Mouse (Mus musculus) stomach, embryonic 14.5 days (tissue): ENCODE data around the gene Drd3. TPM values are rescaled to one million over a fixed set of nuclear protein-coding genes. Genes with fewer than 3 reads are reported as not detected.

Source experiments
- ATAC-seq: fragments of 200-750 bp; cut with Nextera tagmentation; 2 replicates; pipeline ENCODE4 v1.8.0; 2017; ENCODE audit warnings: low read depth, moderate TSS enrichment; ENCODE audit not compliant: insufficient number of reproducible peaks, insufficient read depth, low FRiP score
- H3K27ac ChIP-seq: fragments of 300-500 bp; sonication (generic); 2 replicates; pipeline ENCODE4 v1.5.1; 2014; ENCODE audit warnings: mild to moderate bottlenecking, low read length, moderate library complexity, mixed read lengths
- H3K27me3 ChIP-seq: fragments of 300-500 bp; sonication (generic); 2 replicates; pipeline ENCODE4 v1.6.1; 2014; ENCODE audit warnings: low read length, control low read depth, mixed read lengths; ENCODE audit not compliant: control insufficient read depth, insufficient read depth
- H3K36me3 ChIP-seq: fragments of 300-500 bp; sonication (generic); 2 replicates; pipeline ENCODE4 v1.6.1; 2014; ENCODE audit warnings: mild to moderate bottlenecking, control low read depth, low read length, moderate library complexity, mixed read lengths; ENCODE audit not compliant: control insufficient read depth, insufficient read depth
- H3K4me1 ChIP-seq: fragments of 300-500 bp; sonication (generic); 2 replicates; pipeline ENCODE4 v1.6.1; 2014; ENCODE audit warnings: low read length, control low read depth, mixed read lengths; ENCODE audit not compliant: control insufficient read depth, insufficient read depth
- H3K4me2 ChIP-seq: fragments of 300-500 bp; sonication (generic); replicated peaks from 2 replicates; pipeline ENCODE4 v1.6.1; 2014; ENCODE audit warnings: low read depth, low read length, control low read depth
- H3K4me3 ChIP-seq: fragments of 300-500 bp; sonication (generic); 2 replicates; pipeline ENCODE4 v1.5.1; 2014; ENCODE audit warnings: low read depth, low read length, control low read depth
- H3K9ac ChIP-seq: fragments of 300-500 bp; sonication (generic); replicated peaks from 2 replicates; pipeline ENCODE4 v1.6.1; 2014; ENCODE audit warnings: low read depth, mild to moderate bottlenecking, control low read depth, low read length, moderate library complexity, mixed read lengths
- H3K9me3 ChIP-seq: fragments of 300-500 bp; sonication (generic); 2 replicates; pipeline ENCODE4 v1.6.1; 2016; ENCODE audit warnings: low read depth, low read length, control low read depth; ENCODE audit not compliant: control insufficient read depth
- WGBS: fragments of 180-500 bp; shearing (Covaris S2); extraction: QIAGEN DNeasy Blood & Tissue Kit; methylation state at CpG from one replicate; pipeline ENCODE4 v1.1.7; 2014; 5-methylcytosine and 5-hydroxymethylcytosine counted together
- polyA plus RNA-seq: library from polyadenylated mRNA; unstranded; fragments of >200 nt; fragmentation: Nextera tagmentation; extraction: Ambion mirVana; gene quantifications from 2 replicates; pipeline ENCODE4 v1.2.1, GENCODE M21; 2014

The Drd3 gene
- polyA plus RNA-seq = not detected in 2 replicates

- Histone ChIP-seq H3K4me2 (no peak within 1 kb of the TSS), H3K9me3 (no peaks in the 10 kb centered on the region), H3K27ac (no peak within 1 kb of the TSS), H3K4me1 (no peaks in the 10 kb centered on the region), H3K9ac (no peak within 1 kb of the TSS), H3K4me3 (no peak within 1 kb of the TSS), H3K36me3 (no peaks in the 10 kb centered on the region), H3K27me3 (no peaks in the 10 kb centered on the region)
- 3% methylated on average over 7 of the region's 7 CpGs for WGBS
- ATAC-seq = no peak
These were observed at the start of gene Drd3 for GRCm38 (mm10) chr16:43753751-43754150. Drd3 (plus strand) TSS chr16:43754026.

DNA sequence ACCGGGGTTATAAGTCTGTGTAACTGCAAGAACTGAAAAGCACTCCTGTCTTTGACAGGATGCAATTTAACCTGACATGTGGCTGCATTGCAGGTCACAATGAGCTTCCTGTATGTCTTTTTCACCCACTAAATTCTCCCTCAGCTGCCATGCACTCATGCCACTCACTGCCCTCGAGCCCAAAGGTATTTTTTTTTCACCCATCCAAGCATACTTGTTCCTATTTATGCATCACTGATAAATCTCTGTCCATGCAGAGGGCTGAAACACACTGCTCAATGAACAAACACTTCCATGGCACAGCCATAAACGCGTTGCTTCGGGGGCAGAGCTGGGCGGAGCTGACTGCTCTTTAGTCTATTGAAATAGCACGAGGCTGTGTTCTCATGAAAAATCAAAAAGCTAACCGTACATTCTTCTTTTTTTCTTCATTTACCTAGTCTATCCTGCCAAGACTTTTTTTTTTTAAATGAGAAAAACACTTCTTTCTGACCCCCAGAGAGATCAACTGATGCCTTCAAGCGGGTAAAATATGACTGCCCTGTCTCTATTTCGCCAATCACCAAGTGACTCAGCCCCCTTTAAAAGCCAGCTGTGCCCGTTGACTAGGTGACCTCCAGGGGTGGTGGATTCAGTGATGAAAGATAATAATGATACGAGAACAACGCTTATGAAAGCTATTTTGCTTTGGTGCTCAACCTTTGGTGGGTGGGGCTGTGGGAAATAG is 45.3 kb upstream of the Drd3 start:
- Histone ChIP-seq H3K4me1 (no peaks in the 10 kb centered on the region), H3K27me3 (no peaks in the 10 kb centered on the region), H3K4me3 (no peak overlapping the region), H3K27ac (no peak overlapping the region), H3K9ac (no peak overlapping the region), H3K9me3 (no peaks in the 10 kb centered on the region), H3K36me3 (no peaks in the 10 kb centered on the region), H3K4me2 (no peak overlapping the region)
- WGBS = 66% methylated on average over 13 of the region's 13 CpGs
- ATAC-seq = no peak

DNA sequence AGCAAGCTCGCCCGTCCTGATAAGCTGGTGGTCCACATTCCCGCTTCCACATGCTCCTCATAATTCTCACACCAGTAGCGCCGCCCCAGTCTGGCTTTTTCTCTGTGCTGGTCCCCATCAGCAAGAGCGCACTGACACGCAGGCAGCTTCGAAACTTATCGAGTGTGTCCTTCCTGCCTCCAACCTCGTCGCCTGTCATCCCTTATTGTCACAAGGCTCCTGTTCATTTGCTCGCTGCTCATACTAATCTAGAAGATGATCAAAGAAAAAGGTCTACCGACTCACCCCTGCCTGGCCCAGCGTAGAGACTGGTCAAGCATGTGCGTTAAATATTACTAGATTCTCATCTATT is 44.8 kb upstream of the Drd3 start:
- Histone ChIP-seq H3K4me2 (no peak overlapping the region), H3K27me3 (no peaks in the 10 kb centered on the region), H3K9ac (no peak overlapping the region), H3K4me3 (no peak overlapping the region), H3K36me3 (no peaks in the 10 kb centered on the region), H3K4me1 (no peaks in the 10 kb centered on the region), H3K9me3 (no peaks in the 10 kb centered on the region), H3K27ac (no peak overlapping the region)
- WGBS = 65% methylated on average over 15 of the region's 15 CpGs
- no peak for ATAC-seq

- no peak for ATAC-seq
These were observed 44.2 kb upstream of the Drd3 start for GRCm38 (mm10) chr16:43709432-43710133.

DNA sequence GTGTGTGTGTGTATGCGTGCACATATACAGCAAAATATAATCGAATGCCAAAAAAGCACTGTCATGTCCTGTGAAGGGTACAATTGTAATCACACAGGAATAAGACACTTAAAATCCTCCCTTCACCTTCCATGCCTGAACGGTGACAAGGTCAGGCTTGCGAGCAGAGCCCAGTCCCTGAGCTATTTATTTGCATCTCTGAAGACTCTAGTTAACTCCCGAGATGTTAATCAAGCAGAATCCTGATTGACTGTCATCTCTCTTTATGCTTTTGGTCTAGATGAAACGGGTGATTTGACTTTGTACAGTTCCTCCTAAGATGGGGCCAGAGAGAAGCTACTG is 43.7 kb upstream of the Drd3 start:
- H3K27ac ChIP-seq = no peak overlapping the region
- ATAC-seq = no peak

More at GRCm38 (mm10) chr16:43709432-43710133, 44.2 kb upstream of the Drd3 start:
- H3K9ac ChIP-seq = no peak overlapping the region
- H3K27me3 ChIP-seq = no peaks in the 10 kb centered on the region
- H3K4me3 ChIP-seq = no peak overlapping the region
- no peaks in the 10 kb centered on the region for H3K4me1 ChIP-seq
- no peak overlapping the region for H3K4me2 ChIP-seq
- WGBS = 52% methylated on average over 9 of the region's 9 CpGs
- no peak overlapping the region for H3K27ac ChIP-seq
- no peaks in the 10 kb centered on the region for H3K36me3 ChIP-seq
- no peaks in the 10 kb centered on the region for H3K9me3 ChIP-seq

GRCm38 (mm10) chr16:43710651-43711050 is 43.2 kb upstream of the Drd3 start:
- H3K4me3 ChIP-seq = no peak overlapping the region
- H3K4me2 ChIP-seq = no peak overlapping the region
- H3K4me1 ChIP-seq = no peaks in the 10 kb centered on the region
- H3K27me3 ChIP-seq = no peaks in the 10 kb centered on the region
- no peak for ATAC-seq
- no peaks in the 10 kb centered on the region for H3K36me3 ChIP-seq
- no peaks in the 10 kb centered on the region for H3K9me3 ChIP-seq
- 80% methylated on average over 11 of the region's 11 CpGs for WGBS
- H3K9ac ChIP-seq = no peak overlapping the region
- no peak overlapping the region for H3K27ac ChIP-seq

More for the DNA sequence above, 43.7 kb upstream of the Drd3 start:
- no peaks in the 10 kb centered on the region for H3K9me3 ChIP-seq
- no peak overlapping the region for H3K9ac ChIP-seq
- H3K4me1 ChIP-seq = no peaks in the 10 kb centered on the region
- no peak overlapping the region for H3K4me3 ChIP-seq
- no peak overlapping the region for H3K4me2 ChIP-seq
- H3K36me3 ChIP-seq = no peaks in the 10 kb centered on the region
- no peaks in the 10 kb centered on the region for H3K27me3 ChIP-seq
- WGBS = 73% methylated on average over 6 of the region's 6 CpGs

- Histone ChIP-seq H3K27ac (no peak overlapping the region), H3K9me3 (no peaks in the 10 kb centered on the region), H3K27me3 (no peaks in the 10 kb centered on the region), H3K36me3 (no peaks in the 10 kb centered on the region), H3K4me2 (no peak overlapping the region), H3K9ac (no peak overlapping the region), H3K4me3 (no peak overlapping the region), H3K4me1 (no peaks in the 10 kb centered on the region)
- 92% methylated on average over 7 of the region's 7 CpGs for WGBS
- ATAC-seq = no peak
These were observed 42.5 kb upstream of the Drd3 start for GRCm38 (mm10) chr16:43711361-43711760.

DNA sequence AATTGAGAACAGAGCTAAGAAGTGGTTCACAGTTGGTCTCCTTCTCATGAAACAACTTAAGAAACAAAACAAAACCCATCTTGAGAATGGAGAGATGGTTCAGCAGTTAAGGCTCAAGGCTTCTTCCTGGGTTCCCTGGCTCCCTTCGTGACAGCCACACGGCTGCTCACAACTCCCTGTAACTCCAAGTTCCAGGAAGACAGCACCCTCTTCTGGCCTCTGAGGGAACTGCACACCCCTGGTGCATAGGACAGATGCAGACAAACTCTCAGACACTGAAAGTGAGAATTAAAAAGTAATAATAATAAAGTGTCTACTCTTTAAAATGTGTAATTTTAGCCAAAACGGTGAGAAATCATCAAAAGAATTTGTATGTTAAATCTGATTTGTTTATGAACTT is 29.4 kb upstream of the Drd3 start:
- ATAC-seq = no peak
- Histone ChIP-seq H3K27ac (no peak overlapping the region), H3K4me2 (no peak overlapping the region), H3K9ac (no peak overlapping the region), H3K4me3 (no peak overlapping the region), H3K27me3 (no peaks in the 10 kb centered on the region), H3K4me1 (no peaks in the 10 kb centered on the region), H3K36me3 (no peaks in the 10 kb centered on the region), H3K9me3 (no peaks in the 10 kb centered on the region)
- WGBS = 62% methylated on average over 3 of the region's 3 CpGs
